Mouse (Mus musculus): Measurements from ENCODE around the gene Myog.
"Not testable (repeated sequence)": the region's sequence is repeated elsewhere in the genome, so short reads cannot be mapped to it uniquely, and the experiment has no call there.

The Myog gene

GRCm38 (mm10) chr1:134289598-134290099 lies at the start of gene Myog:
Myog (plus strand) TSS chr1:134289989.
- DNase-seq (ENCODE audit: low read depth, low spot score): no peak

- peak; percentile 81 for DNase-seq (ENCODE audit: low read depth, low spot score)
Measured at GRCm38 (mm10) chr1:134240701-134241100, 49.1 kb upstream of the Myog start.

- DNase-seq (ENCODE audit: low read depth, low spot score): peak; percentile 76
Measured at GRCm38 (mm10) chr1:134241298-134241697, 48.5 kb upstream of the Myog start.

DNA sequence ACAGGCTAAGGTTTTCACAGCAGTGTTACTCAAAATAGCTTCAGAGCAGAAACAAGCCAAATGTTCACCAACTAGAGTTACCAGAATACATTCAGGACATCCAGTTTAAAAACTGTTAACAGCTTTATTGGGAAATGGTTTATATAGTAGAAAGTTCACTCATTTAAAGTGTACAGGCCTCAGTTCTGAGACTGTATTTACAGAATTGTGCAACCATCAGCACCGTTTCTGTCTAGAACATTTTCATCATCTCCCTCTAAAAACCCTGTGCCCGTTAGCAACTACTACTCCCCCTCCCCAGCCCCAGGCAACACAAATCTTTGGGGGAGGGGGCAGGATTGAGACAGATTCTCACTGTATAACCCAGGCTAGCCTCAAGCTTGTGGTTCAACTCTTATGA lies 47.5 kb upstream of the Myog start:
- DNase-seq (ENCODE audit: low read depth, low spot score): no peak

- no peak for DNase-seq (ENCODE audit: low read depth, low spot score)
Measured at GRCm38 (mm10) chr1:134243505-134243904, 46.3 kb upstream of the Myog start.

DNA sequence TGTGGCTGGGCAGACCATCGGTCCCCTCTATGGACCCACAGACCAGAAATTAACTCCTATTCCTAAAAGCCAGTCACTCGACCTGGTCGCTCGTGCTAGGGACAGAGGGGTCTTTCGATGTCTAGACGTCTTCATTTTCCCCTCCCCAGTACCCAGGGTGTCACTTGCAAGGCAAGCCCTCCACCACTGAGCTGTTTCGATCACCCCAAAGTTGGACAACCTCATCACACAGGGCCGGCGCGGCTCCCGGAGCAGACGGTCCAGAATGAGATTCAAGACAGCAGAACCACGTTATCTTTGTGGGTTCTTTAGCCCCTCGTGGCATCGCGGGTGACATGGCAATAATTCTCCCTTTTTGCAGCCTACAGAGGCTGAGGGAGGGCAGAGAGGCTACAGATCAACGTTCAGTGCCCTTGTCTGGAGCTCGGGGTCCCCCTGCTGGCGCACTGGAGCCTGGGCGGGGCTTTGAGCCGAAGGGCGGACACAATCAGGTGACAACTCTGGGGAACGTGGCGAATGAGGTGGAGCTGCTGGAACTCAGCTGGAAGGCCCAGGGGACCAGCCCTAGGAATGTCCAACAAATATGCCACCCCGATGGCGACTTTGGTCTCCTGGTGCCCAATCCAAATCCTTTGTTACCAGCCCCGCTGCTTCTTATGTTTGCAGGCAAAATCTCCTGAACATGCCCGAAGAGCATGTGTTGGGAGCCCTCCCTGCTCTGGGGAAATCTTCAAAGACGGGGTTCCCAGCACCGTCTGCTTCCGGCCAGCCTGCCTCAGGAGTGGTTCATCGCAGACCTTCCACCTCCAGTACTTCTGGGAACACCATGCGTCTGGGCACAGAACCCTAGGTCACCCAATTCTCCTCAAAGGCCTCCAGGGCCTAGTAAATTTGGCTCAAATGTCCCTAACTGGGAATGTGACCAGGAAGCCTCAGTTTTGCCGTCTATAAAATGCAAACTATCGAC lies 45.6 kb upstream of the Myog start:
- peak; percentile 96 for DNase-seq (ENCODE audit: low read depth, low spot score)

- peak; percentile 59 for DNase-seq (ENCODE audit: low read depth, low spot score)
Measured at GRCm38 (mm10) chr1:134245004-134245717, 44.6 kb upstream of the Myog start.

DNA sequence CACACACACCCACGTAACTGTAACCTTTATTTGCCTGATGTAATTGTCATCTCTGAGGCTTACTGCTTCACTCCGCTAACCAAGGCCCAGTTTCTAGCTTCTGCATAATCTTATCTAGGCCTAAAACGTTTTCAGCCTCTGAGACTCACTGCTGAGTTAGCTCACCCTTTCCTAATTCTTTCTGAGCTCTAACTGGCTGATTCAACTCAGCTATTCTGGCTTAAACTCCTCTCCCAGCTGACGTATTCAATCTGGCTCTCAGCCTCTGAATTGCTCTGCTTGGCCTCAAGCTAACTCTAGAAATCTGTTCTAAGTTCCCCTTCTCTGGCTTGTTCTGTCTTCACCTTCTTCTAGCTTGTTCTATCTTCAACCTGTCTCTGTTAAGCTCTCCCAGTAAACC lies 43.2 kb upstream of the Myog start:
- DNase-seq (ENCODE audit: low read depth, low spot score): peak; percentile 87

DNA sequence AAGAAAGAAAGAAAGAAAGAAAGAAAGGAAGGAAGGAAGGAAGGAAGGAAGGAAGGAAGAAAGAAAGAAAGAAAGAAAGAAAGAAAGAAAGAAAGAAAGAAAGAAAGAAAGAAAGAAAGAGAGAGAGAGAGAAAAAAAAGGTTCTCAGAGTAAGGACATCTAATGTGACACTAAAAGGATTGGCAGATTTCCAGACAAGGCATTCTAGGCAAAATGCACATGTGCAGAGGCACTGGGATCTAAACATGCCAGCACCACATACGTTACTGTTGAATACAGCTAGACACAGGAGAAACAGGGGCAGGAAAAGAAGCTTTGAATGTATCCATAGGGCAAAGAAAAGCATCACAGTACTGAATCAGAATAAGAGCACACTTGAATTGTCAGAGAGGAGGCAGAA lies 40.1 kb upstream of the Myog start:
- not testable (repeated sequence) for DNase-seq (ENCODE audit: low read depth, low spot score)

DNA sequence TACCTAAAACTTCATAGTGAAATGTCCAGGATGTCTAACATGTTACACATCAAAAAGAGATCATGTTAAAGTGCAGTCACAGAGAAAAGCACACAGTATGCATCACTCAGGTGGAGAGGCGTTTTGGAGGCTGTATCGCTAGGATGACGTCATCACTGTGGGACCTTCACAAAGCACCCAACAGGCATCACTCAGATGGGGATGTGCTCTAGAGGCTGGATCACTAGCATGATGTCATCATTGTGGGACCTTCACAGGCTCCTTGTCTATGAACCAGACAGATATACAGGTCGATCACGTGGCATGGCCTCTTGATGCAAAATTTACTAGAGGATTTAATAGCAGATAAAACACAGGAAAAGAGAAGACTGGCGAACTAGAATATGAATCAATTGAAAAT lies 25.4 kb upstream of the Myog start:
- DNase-seq (ENCODE audit: low read depth, low spot score): no peak

DNA sequence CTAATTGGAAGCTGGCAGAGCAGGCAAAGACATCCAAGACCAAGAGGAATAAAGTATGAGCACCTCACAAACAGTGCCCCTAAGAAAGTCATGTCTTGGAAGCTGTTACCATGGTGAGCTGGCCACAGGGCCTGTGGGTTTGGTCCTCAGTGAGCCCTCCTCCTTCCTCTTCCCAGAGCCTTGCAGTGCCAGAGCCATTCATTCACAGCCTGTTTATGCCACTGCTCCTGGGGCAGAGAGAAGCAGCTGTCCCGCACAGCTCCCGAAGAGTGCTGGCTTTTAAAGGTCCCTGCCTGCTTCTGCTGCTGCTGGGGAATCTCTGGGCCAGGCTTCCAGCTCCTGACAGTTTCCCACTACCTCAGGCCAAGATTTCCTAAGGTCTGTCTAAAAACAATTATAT lies 24.0 kb upstream of the Myog start:
- peak; percentile 54 for DNase-seq (ENCODE audit: low read depth, low spot score)

DNA sequence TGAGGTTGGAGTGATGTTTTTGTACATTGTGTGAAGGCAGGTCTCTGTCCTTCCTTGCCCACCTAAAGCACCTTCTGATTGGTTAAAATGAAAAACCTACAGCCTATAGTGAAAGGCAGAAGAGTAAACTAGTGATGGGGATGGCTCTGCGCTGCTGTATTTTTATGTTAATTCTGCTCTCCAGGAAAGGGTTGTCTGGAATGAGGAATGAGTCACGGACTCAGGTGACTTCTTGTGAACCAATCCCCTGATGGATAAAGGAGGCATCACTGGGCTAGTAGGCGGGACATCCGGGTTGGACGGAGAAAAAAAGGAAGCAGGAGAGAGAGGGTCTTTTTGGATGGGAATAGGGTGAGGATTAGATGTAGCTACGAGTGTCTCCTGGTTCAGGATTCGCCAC lies 19.8 kb upstream of the Myog start:
- no peak for DNase-seq (ENCODE audit: low read depth, low spot score)

GRCm38 (mm10) chr1:134272754-134273250 lies 17.0 kb upstream of the Myog start:
- DNase-seq (ENCODE audit: low read depth, low spot score): peak; percentile 41

- DNase-seq (ENCODE audit: low read depth, low spot score): peak; percentile 90
Measured at GRCm38 (mm10) chr1:134273493-134274395, 16.0 kb upstream of the Myog start.

DNA sequence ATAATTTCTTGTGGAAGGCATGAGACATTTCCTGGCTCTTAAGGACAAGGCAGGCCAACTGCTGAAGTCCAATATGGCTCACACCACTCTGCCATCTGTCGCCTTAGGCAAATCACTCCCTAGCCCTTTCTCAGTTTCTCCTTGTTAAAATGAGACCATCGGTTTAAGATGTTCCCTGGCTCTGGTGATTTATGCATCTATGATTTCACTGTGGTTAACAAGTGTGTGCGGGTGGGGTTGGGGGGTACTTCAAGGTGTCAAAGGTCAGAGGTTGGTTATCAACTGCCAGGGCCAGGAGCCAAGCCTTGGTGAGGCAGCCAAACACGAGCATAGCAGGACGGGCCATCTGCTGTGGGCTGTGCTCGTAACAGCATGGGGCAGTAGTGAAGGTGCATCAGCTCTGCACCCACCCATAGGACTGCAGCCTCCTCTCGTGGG lies 15.3 kb upstream of the Myog start:
- peak; percentile 97 for DNase-seq (ENCODE audit: low read depth, low spot score)

DNA sequence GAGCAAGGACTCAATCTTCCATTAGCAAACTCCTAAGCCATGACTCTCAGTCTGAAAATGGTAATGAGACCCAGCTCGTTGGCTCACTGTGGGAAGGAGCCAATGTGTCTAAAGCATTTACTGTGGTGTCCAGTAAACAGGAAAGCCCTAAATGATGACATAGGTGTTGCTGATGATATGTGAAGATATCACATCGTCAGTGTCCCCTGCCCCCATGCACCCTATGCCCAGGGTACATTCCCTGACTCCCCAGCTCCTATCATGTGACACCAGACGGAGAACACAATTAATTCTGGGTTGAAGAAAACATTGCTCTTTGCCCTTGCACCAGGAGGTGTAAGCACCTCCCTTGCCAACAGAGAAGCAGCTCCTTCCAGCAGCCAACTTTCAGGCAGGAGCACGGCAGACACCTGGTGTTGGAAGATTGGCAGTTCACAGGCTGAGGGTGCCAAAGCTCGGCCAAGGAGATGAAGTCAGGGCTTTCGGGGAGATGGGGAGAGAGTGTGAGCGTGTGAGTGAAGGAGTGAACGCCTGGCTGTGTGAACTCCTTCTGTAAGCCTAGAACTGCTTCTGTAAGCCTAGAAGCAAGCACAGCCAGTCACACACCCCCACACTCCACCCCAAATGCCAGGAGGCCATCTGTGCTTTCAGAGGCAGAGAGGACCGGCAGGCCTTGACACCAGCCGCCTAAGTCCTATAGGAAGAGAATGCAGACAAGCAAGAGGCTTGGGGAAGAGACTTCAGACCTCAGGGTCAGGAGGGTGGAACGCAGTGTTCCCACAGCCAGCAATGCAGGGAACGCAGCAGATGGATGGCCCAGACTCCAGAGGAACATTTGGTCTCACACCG lies 13.9 kb upstream of the Myog start:
- peak; percentile 95 for DNase-seq (ENCODE audit: low read depth, low spot score)

- DNase-seq (ENCODE audit: low read depth, low spot score): no peak
Measured at GRCm38 (mm10) chr1:134276823-134277222, 13.0 kb upstream of the Myog start.

DNA sequence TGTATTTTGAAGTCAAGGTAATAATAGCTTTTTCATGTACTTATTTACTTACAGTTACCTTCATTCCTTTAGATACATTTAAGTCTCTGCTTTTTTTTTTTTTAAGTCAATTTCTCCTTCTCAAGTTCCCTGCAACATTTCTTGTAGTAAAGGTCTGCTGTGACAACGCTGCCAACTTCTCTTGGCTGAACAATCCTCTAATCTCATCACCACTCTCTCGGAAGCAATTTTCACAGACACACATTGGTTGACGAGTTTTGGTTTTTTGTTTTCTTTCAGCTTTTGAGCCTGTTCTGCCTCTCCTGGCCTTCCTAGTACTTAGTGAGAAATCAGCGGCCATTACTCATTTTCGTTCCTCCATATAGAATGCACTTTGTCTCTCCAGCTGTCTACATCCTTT lies 9.6 kb upstream of the Myog start:
- peak; percentile 66 for DNase-seq (ENCODE audit: low read depth, low spot score)

- no peak for DNase-seq (ENCODE audit: low read depth, low spot score)
Measured at GRCm38 (mm10) chr1:134281563-134281962, 8.2 kb upstream of the Myog start.

DNA sequence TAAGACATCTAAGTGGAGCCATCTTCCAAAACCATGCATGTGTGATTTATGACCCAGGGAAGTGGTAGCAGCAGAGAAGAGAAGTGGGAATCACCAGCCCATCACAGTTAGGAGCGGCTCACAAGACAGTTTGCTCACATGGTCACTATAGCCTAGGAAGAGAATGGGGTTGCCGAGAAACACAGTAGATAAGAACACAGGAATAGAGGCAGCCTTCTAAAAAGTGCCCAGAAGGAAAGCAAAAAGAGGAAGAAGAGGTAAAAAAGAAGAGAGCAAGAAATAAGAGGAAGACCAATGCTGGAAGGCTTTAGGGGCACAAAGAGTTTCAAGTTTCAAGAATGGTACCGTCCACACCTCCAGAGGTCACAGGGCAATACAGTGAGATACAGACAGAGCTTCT lies 7.4 kb upstream of the Myog start:
- no peak for DNase-seq (ENCODE audit: low read depth, low spot score)
